Mouse (Mus musculus) thymus, postnatal 25 days (tissue): Measurements from ENCODE around the gene Gtf3a.
A peak's percentile ranks its signal among the peaks of the same experiment; 100 is the strongest.
"Not testable (repeated sequence)": the region's sequence is repeated elsewhere in the genome, so short reads cannot be mapped to it uniquely, and the experiment has no call there.

ENCODE experiments used
- DNase-seq: peaks from one replicate; pipeline ENCODE4 v3.0.0; 2022

The Gtf3a gene

DNA sequence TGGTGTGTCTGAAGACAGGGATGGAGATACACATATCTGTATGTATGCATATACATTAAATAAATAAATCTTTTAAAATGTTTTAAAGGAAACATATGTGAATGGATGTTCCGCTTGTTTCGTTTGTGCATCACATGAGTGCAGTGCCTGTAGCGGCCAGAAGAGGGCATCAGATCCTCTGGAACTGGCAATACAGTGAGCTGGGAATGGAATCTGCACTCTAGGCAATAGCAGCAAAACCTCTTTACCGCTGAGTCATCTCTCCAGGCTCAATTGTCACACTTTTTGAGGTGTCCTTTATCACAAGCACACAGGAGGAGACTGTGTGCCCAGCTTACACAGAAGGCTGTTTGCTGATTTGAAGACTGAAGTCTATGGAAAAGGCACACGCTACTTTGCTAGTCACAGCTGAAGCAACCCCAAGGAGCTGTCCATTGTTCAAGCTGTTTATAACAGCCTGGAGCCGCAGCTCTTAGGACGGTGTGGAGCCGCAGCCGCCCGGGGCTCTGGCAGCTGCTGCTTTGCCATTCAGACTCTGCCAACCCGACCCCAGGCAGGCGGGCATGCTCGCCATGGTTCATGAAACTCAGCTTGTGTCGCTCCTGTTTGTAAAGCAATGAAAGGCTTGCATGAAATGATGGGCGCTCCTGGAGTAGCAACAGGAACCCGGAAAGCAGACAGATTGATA is 9.2 kb upstream of the Gtf3a start:
- DNase-seq, result no peak

GRCm38 (mm10) chr5:146940219-146940618 is 8.2 kb upstream of the Gtf3a start:
- DNase-seq, result no peak

- not testable (repeated sequence) for DNase-seq
Measured at GRCm38 (mm10) chr5:146941939-146942338, 6.5 kb upstream of the Gtf3a start.

DNA sequence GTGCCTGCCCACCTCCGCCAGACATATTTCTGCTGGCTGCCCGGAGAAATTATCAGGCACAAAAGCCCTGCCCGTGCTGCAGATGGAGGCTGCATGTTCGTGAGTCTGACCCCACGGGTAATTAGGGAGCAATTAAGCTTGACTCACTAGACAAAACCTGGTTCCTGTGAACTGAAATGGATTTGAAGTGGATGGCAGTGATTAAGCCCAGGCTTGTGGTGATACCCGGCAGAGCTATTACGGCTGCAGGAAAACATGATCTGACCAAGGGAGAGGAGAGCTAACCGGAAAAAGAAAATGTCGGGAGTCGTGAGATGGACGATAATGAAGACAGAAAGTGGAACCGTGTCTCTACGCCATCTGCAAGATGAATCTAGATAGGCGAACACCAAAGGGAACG is 5.5 kb upstream of the Gtf3a start:
- no peak for DNase-seq

DNA sequence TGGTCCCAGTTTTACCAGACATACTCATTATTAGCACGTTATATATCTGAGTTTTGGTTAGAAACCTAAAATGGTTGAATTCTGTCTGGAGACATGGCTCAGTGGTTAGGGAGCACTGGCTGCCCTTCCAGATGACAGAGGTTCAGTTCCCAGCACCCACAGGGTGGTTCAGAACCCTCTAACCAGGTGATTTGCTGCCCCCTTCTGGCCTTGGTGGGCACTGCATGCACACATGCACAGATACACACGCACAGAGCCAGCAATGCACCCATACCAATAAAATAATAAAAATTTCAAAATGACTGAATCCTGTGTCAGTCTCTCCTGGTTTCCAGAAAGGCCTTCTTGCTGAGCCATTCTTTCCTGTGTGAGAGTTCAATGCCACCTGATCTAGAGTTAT is 3.9 kb upstream of the Gtf3a start:
- no peak for DNase-seq

DNA sequence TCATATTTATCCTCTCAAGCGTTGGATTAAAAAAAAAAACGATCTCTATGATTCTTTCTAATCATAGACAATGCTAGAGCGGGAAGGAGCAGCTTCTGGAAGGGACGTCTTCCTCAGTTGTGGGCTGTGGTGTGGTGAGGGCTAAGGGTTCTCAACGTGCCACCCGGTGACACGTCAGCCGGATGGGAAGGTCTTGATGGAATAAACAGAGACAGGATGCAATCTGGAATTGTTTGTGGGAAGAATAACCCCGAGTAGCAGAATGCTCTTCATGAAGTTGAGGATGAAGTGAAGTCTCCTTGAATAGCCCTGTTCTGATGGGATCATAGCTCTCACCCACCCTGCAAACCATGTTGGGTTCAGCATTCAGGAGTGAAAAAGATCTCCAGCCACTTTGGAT is 1.8 kb upstream of the Gtf3a start:
- no peak for DNase-seq

DNA sequence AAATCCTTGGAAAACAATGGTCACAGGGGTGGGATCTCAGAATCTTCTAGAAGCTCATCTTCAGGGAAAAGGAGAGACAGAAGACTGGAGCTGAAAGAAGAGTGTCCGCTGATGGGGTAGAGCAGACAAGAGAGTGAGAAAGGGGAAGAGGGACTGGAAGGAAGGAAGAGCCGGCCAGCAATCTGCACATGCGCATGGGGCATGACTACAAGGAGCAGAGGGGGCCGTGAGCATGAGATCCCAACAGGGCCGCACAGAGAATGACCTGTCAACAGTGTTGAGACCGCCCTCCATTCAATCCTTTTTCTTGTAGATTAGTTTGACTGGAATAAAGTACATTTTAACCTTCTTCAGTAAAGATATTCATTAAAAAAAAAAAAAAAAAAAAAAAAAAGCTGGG is 960 bp upstream of the Gtf3a start:
- no peak for DNase-seq

DNA sequence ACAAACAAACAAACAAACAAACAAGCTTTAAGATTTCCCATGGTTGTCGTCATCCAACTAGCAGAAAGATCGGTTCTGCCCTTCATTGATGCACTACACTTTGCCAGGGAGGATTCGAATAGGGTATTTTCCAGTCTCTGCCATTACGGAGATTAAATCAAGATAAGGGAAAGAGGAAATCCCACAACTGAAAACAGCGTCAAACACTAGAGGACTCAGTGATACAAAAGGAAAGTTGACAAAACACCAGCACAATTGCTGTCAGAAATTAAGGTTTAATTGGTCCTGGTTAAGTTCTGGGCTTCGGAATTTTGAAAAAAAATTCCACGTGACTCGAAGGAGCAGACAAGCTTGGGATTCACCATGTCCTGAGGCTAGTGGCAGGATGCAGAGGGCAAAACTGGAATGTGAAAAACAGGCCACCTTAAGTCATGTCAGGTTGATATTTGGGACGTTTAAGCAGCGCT is 383 bp upstream of the Gtf3a start:
- DNase-seq, result no peak

- DNase-seq, result no peak
Measured at GRCm38 (mm10) chr5:146954576-146954975, 6.1 kb downstream of the Gtf3a start.

DNA sequence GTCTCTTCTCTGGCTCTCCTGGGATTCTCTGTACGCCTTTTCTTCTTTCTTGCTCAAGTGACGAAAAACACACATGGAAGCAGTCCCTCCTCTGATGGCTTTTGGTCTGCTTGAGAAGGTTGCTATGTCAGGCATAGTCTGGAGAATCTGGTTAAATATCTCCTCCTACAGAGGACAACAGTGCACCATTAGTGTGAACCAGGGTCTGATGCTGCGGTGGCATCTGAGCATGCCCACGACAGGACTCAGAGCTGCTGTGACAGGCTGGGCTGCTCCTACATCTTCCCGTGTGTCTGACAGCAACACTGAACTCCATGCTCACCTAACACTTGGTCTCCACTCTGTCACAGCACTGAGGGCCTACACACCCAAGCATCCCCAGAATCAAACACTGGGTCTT is 7.2 kb downstream of the Gtf3a start:
- DNase-seq, result no peak

GRCm38 (mm10) chr5:146956678-146957077 is 8.2 kb downstream of the Gtf3a start:
- no peak for DNase-seq

- DNase-seq, result peak; percentile 81
Measured at GRCm38 (mm10) chr5:146963118-146963936, 14.9 kb downstream of the Gtf3a start, which contains the start of gene Mtif3. Mtif3 (minus strand) TSS chr5:146963800.

GRCm38 (mm10) chr5:146963937-146964278 is 15.5 kb downstream of the Gtf3a start:
- DNase-seq, result peak; percentile 25

DNA sequence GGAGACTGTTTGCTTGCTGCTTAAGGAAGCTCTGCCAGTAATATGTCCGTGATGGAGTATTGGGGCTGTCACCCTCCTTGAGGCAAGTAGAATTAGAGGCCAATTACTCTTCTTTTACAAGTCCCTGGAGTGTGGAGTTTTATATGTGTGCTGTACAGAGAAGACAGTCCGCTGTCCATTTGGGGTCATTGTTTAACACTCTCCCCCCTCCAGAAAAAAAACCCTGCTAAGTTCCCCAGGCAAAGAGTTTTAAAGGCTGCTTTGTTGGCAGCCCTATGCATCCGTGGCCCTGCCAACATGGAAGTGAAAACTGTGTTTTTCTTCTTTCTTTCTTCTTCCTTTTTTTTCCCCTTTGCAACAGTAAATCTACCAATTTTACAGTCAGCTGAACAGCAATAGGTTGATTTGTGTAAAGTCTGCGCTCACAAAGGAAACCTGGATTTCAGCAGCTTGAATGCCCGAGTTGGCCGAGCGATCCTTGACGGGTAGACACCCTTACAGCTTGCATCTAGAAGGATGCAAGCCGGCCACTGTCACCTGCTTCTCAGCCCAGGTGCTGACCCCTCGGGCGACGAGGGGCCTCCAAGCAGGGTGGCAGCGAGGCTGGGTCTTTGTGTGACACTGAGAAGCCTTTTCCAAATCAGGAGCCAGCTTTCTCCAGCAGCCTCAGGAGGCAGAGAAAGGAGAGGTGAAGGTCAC is 20.4 kb downstream of the Gtf3a start:
- DNase-seq, result no peak

GRCm38 (mm10) chr5:146971776-146972561 is 23.5 kb downstream of the Gtf3a start:
- DNase-seq, result no peak

GRCm38 (mm10) chr5:146973353-146973752 is 24.9 kb downstream of the Gtf3a start:
- DNase-seq, result no peak

DNA sequence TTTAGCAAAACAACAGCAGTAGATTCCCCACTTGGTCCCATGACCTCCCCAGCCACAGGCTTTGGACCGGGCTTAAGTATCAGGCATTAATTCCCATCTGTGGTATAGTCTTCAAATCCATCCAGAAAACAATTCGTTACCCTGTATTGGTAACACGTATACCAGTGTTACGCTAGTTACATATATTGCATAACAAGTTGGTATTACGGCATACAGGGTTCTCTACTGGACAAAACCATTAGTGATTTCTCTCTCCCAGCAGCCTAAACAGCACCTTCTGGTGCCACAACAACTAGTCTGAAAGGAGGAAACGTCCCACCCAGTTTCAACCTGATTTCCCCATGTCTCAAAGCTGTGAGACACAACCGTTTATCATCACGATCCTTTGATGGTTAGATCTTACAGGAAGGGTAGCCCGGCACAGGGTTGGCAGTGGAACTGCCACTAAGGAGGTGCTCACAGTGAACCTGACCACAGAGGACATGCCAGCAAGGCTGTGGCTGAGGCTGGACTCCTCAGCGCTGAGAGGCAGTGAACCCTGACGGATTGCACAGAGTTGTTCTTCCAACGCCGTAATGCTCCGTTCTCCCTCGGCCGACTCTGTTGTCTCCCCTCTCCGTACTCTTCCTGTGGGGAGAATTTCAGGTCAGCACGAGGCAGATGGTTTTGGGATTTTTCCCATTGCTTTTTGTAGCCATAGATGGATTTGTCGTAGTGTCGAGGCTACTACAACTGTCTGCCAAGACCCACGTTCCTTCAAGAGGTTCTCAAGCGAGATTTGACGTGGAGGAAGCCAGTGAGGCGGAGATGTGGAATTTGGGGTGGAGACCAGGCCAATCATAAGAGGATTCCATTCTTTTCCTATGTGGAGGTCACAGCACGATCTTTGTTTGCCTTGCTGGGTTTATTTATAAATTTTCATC is 25.7 kb downstream of the Gtf3a start:
- peak; percentile 19 for DNase-seq

- DNase-seq, result no peak
Measured at GRCm38 (mm10) chr5:146974781-146975123, 26.3 kb downstream of the Gtf3a start.

- DNase-seq, result no peak
Measured at GRCm38 (mm10) chr5:146981376-146981775, 32.9 kb downstream of the Gtf3a start.

- DNase-seq, result peak; percentile 39
Measured at GRCm38 (mm10) chr5:146983216-146983615, 34.8 kb downstream of the Gtf3a start.

DNA sequence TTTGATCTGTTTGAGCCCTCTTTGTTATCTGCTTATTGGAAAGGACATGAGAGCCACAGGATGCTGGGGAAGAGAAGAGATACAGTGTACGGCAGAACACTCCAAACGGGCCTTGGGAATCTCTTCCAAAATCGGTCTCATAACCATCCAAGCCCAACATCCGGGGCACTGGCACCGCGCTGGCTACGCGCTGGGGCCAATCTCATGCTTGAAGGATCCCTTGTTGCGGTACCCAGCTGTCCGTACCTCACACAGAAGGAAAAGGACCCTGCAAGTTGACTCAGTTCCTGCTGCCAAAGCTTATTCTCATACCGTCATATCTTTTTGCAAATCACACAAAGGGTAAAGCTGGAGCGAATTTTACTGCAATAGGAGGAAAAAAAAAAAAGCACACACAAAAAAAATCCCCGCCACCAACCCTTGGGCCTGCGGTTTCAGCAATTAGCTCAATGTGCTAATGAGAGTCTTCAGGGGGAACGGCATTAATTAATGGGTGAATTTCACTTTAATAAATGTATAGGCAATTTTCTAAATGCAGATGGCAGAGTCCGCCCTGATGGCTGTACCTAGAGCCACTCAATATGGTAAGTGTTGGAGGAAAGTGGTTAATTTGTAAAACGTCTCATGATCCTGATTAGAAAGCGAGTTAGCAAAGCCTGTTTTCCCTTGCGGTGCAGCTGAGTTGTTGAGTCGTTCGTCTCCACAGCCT is 37.4 kb downstream of the Gtf3a start:
- no peak for DNase-seq
